Mouse (Mus musculus): ENCODE measurements around the gene Cyp17a1.

DNA sequence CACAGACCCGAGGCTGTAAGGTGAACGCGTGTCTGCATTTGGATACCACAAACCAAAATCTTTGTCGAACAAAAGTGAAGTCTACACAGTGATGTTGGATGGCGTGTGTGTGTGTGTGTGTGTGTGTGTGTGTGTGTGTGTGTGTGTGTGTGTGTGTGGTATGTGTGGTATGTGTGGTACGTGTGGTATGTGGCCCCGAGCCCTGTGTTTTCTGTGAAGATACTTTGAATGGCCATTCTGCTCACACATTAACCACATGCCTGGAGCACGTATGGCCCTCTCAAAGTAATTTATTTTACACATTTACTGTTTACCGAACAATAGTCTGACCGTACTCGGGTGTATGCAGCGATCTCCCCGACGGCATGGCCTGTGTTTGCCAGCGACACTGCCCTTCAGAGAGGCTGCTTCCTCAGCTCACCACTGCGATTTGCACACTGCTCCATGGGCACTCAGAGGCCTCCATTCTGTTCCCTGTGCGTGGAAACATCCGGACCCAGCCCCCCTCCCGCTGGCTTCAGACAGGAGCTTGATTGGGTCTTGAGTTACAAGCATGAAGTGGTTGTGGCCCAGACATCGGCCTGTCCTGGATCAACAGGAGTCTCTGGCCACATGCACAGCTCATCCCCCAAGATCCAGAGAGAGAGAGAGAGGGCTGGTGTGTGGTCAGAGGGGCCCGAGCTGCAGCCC is 16.7 kb downstream of the Cyp17a1 start:
- TF ChIP-seq CTCF (IDR thresholded peaks at IDR 0.05; ENCODE audit: control insufficient read depth, insufficient read depth, insufficient replicate concordance, low read depth, low read length) (no peak), POLR2A (IDR thresholded peaks at IDR 0.05; ENCODE audit: control insufficient read depth, low read depth, low read length) (no peak)

Data from testis, adult 2 months (tissue).